ENCODE assay signal across 30 mouse cellular contexts in the genomic region with DNA sequence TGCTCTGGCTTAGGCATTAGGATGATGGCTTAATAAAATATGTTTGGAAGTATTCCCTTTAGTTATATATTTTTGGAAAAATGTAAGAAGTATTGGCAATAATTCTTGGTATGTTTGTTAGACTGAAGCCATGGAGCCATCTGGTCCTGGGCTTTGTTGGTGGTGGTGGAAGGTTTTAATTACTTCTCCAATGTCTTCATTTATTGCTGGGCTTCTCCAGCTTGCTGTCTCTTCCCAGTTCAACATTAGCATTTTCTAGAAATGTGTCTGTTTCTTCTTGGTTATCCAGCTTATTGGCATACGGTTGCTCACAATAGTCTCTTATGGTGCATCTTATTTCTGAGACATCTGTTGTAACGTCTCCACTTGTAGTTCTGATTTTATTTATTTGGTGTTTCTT. TPM values are rescaled to one million over a fixed set of nuclear protein-coding genes. Genes with fewer than 3 reads are reported as not detected.
DNase-seq lines count a peak whose midpoint lies in the region; ATAC-seq lines count a peak whose summit lies in the region.
"Had no signal": no experiment of that assay in that cellular context is flagged by ENCODE, and none has a peak within 500 bp of the region (broad histone marks: within the 10 kb centered on the region; RNA-seq: fewer than 3 reads in every experiment).

No protein-coding gene starts in this region.

- H3K9me3 ChIP-seq in forebrain, embryonic 15.5 days: no peaks in the 10 kb centered on the region
- no peaks in the 10 kb centered on the region for H3K9me3 ChIP-seq in forebrain, embryonic 12.5 days
- H3K9me3 ChIP-seq: embryonic facial prominence, embryonic 10.5 days; embryonic facial prominence, embryonic 13.5 days; heart, embryonic 12.5 days; heart, embryonic 15.5 days; hindbrain, embryonic 10.5 days; hindbrain, embryonic 13.5 days; intestine, embryonic 15.5 days had no signal

- no peak overlapping the region for H3K27ac ChIP-seq in forebrain, embryonic 15.5 days (replicated peaks)
- no peak overlapping the region for H3K27ac ChIP-seq in forebrain, embryonic 12.5 days
- H3K27ac ChIP-seq: embryonic facial prominence, embryonic 10.5 days; embryonic facial prominence, embryonic 13.5 days; gastrocnemius, adult 2 months; heart, embryonic 15.5 days; hindbrain, embryonic 10.5 days; hindbrain, embryonic 13.5 days; intestine, embryonic 15.5 days had no signal

- 79% methylated on average over 2 of the region's 2 CpGs for WGBS in forebrain, embryonic 15.5 days
- WGBS in forebrain, embryonic 12.5 days: 86% methylated on average over 2 of the region's 2 CpGs

- peak; percentile 41; the same call in 1 of the 2 replicates for ATAC-seq in forebrain, embryonic 15.5 days (replicated peaks)
- no peak for ATAC-seq in forebrain, embryonic 12.5 days (ENCODE audit: low FRiP score)
- ATAC-seq: CD4-positive, CD25-positive, alpha-beta regulatory T cell, adult 4 months; hindbrain, embryonic 16.5 days; intestine, embryonic 15.5 days had no signal

- no peak overlapping the region for H3K4me2 ChIP-seq in forebrain, embryonic 15.5 days (replicated peaks)
- no peak overlapping the region for H3K4me2 ChIP-seq in forebrain, embryonic 12.5 days
- H3K4me2 ChIP-seq: embryonic facial prominence, embryonic 13.5 days; heart, embryonic 12.5 days; heart, embryonic 15.5 days; hindbrain, embryonic 13.5 days; intestine, embryonic 15.5 days had no signal

- peak; percentile 22 for DNase-seq in layer of hippocampus, adult 9-11 months
- no peak for DNase-seq in layer of hippocampus, adult 11-12 months (ENCODE audit: low spot score)
- peak; percentile 12 for DNase-seq in brain, embryonic 18.5 days (ENCODE audit: low read depth, low spot score)
- DNase-seq in testis, postnatal 14 days (ENCODE audit: low spot score): no peak
- no peak for DNase-seq in adrenal gland, adult (ENCODE audit: inconsistent age in 2 of 2, low spot score in 1 of 2)
- DNase-seq: adrenal gland, adult 8-10 months; adrenal gland, postnatal 25 days; cerebellum, adult 11-12 months; cerebellum, adult 8-10 months; cerebellum, postnatal 10 days; cerebellum, postnatal 36 days; embryo, embryonic 11 days; gastrocnemius, adult 2 months; gastrocnemius, postnatal 25 days; heart, adult 18-20 months; heart, postnatal 10 days; heart, postnatal 36 days; kidney, adult 11 months had no signal

- H3K4me1 ChIP-seq in forebrain, embryonic 15.5 days: no peaks in the 10 kb centered on the region
- H3K4me1 ChIP-seq in forebrain, embryonic 12.5 days: no peaks in the 10 kb centered on the region
- H3K4me1 ChIP-seq: embryonic facial prominence, embryonic 10.5 days; embryonic facial prominence, embryonic 13.5 days; heart, embryonic 12.5 days; heart, embryonic 15.5 days; hindbrain, embryonic 10.5 days; hindbrain, embryonic 13.5 days; intestine, embryonic 15.5 days had no signal

- no peaks in the 10 kb centered on the region for H3K36me3 ChIP-seq in forebrain, embryonic 15.5 days
- H3K36me3 ChIP-seq in forebrain, embryonic 12.5 days (replicated peaks): no peaks in the 10 kb centered on the region
- H3K36me3 ChIP-seq: embryonic facial prominence, embryonic 10.5 days; embryonic facial prominence, embryonic 13.5 days; heart, embryonic 12.5 days; heart, embryonic 15.5 days; hindbrain, embryonic 10.5 days; hindbrain, embryonic 13.5 days; intestine, embryonic 15.5 days had no signal

- no peaks in the 10 kb centered on the region for H3K27me3 ChIP-seq in forebrain, embryonic 15.5 days
- no peaks in the 10 kb centered on the region for H3K27me3 ChIP-seq in forebrain, embryonic 12.5 days
- H3K27me3 ChIP-seq: embryonic facial prominence, embryonic 13.5 days; heart, embryonic 12.5 days; heart, embryonic 15.5 days; hindbrain, embryonic 13.5 days; intestine, embryonic 15.5 days had no signal

- no peak overlapping the region for H3K9ac ChIP-seq in forebrain, embryonic 15.5 days (replicated peaks)
- no peak overlapping the region for H3K9ac ChIP-seq in forebrain, embryonic 12.5 days
- H3K9ac ChIP-seq: embryonic facial prominence, embryonic 13.5 days; heart, embryonic 12.5 days; heart, embryonic 15.5 days; hindbrain, embryonic 13.5 days; intestine, embryonic 15.5 days had no signal

- no peak overlapping the region for H3K4me3 ChIP-seq in forebrain, embryonic 15.5 days
- no peak overlapping the region for H3K4me3 ChIP-seq in forebrain, embryonic 12.5 days (replicated peaks)
- H3K4me3 ChIP-seq: embryonic facial prominence, embryonic 10.5 days; embryonic facial prominence, embryonic 13.5 days; erythroblast, embryonic 14.5 days; gastrocnemius, adult 2 months; heart, embryonic 12.5 days; heart, embryonic 15.5 days; hindbrain, embryonic 10.5 days; hindbrain, embryonic 13.5 days; intestine, embryonic 15.5 days had no signal

RNA-seq across cellular contexts. Expression of a gene that starts 29.2 kb away (rescaled TPM):
- polyA plus RNA-seq in forebrain, embryonic 15.5 days (2015; fragmentation: Nextera tagmentation; extraction: Ambion mirVana): 0.65 and 0.93 TPM in 2 replicates
- polyA plus RNA-seq in forebrain, embryonic 12.5 days (2016; fragmentation: Nextera tagmentation; extraction: Ambion mirVana): 2.9 and 3.2 TPM in 2 replicates
- polyA plus RNA-seq: CD4-positive, CD25-positive, alpha-beta regulatory T cell, adult 4 months; erythroblast, embryonic 14.5 days had no signal

Comparison
In these comparisons a context has a peak if more than half of its experiments do, and no peak if none do; other contexts are left out.
1. DNase-seq: peak in layer of hippocampus, adult 9-11 months (single experiment) and brain, embryonic 18.5 days (single experiment); none in layer of hippocampus, adult 11-12 months (single experiment), testis, postnatal 14 days (single experiment) and adrenal gland, adult (0 of 2).